Mouse (Mus musculus) midbrain, embryonic 13.5 days (tissue): ENCODE results near the gene Exosc3. TPM values are rescaled to one million over a fixed set of nuclear protein-coding genes. Genes with fewer than 3 reads are reported as not detected.
A peak's percentile ranks its signal among the peaks of the same experiment; 100 is the strongest.

Experiments
- ATAC-seq: fragments of 200-750 bp; cut with Nextera tagmentation; 2 replicates; pipeline ENCODE4 v1.8.0; 2017; ENCODE audit warnings: mild to moderate bottlenecking, moderate TSS enrichment, moderate library complexity
- H3K27ac ChIP-seq: fragments of 300-500 bp; sonication (generic); 2 replicates; pipeline ENCODE4 v1.5.1; 2015; ENCODE audit warnings: inconsistent platforms, mild to moderate bottlenecking, moderate library complexity
- H3K27me3 ChIP-seq: fragments of 300-500 bp; sonication (generic); 2 replicates; pipeline ENCODE4 v1.6.1; 2015; ENCODE audit warnings: mild to moderate bottlenecking, inconsistent platforms
- H3K36me3 ChIP-seq: fragments of 300-500 bp; sonication (generic); 2 replicates; pipeline ENCODE4 v1.6.1; 2015; ENCODE audit warnings: mild to moderate bottlenecking, inconsistent platforms
- H3K4me1 ChIP-seq: fragments of 300-500 bp; sonication (generic); replicated peaks from 2 replicates; pipeline ENCODE4 v1.6.1; 2015; ENCODE audit warnings: inconsistent platforms
- H3K4me2 ChIP-seq: fragments of 300-500 bp; sonication (generic); replicated peaks from 2 replicates; pipeline ENCODE4 v1.6.1; 2015; ENCODE audit warnings: moderate library complexity, mild to moderate bottlenecking, inconsistent platforms
- H3K4me3 ChIP-seq: fragments of 300-500 bp; sonication (generic); replicated peaks from 2 replicates; pipeline ENCODE4 v1.5.1; 2015; ENCODE audit warnings: mild to moderate bottlenecking, inconsistent platforms
- H3K9ac ChIP-seq: fragments of 300-500 bp; sonication (generic); replicated peaks from 2 replicates; pipeline ENCODE4 v1.6.1; 2015; ENCODE audit warnings: mild to moderate bottlenecking, inconsistent platforms
- H3K9me3 ChIP-seq: fragments of 300-500 bp; sonication (generic); 2 replicates; pipeline ENCODE4 v1.6.1; 2016; ENCODE audit warnings: mild to moderate bottlenecking, inconsistent platforms
- WGBS: fragments of 180-500 bp; shearing (Covaris S2); methylation state at CpG from one replicate; pipeline ENCODE4 v1.1.7; 2015; 5-methylcytosine and 5-hydroxymethylcytosine counted together
- polyA plus RNA-seq: library from polyadenylated mRNA; unstranded; fragments of >200 nt; fragmentation: Nextera tagmentation; extraction: Ambion mirVana; gene quantifications from 2 replicates; pipeline ENCODE4 v1.2.1, GENCODE M21; 2015

Gene Exosc3
- polyA plus RNA-seq, 1 experiment from 2014 or later, result 55.0 TPM

DNA sequence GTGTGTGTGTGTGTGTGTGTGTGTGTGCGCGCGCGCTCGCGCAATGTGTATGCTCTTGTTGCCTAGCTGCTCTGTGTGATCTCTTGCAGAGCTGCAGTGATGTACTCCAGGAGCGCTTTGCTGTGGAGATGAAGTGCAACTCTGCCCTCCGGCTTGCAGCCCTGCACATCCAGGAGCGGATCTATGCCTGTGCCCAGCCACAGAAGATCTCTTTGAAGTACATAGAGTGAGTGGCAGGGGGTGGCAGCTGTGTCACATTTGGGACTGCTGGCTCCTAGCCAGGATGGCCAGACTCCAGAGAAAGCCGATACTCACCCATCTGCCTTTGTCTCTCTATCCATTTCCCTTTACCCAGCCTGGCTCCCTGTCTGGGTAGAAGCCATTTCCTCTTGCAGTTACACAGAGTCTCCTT, 71.5 kb downstream of the Exosc3 start:
- no peak overlapping the region for H3K9ac ChIP-seq
- WGBS, result 74% methylated on average over 10 of the region's 10 CpGs

DNA sequence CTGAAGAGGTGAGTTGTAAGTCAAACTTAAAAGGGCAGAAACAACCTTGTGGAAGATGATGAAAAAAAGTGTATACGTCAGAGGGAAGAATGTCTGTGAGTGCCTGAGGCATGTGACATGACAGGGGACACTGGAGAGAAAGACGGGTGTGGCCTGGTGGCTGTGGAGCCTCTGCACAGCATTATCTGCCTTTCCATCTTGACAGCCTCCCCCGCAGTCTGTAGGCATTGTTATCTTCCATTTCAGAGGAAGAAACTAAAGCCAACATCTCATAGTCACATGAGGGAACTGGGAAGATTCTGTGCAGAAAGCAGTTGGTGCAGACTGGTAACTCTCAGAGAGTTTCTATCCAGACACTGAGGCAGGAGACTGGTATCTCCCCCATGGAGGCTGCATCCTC, 74.6 kb downstream of the Exosc3 start:
- ATAC-seq, result no peak
- no peaks in the 10 kb centered on the region for H3K36me3 ChIP-seq

More for the DNA sequence above, 71.5 kb downstream of the Exosc3 start:
- Histone ChIP-seq H3K36me3 (no peaks in the 10 kb centered on the region), H3K27ac (no peak overlapping the region; the same call in 1 of the 2 replicates), H3K27me3 (no peaks in the 10 kb centered on the region), H3K4me1 (peaks cover 6% of the 10 kb centered on the region; the same call in 1 of the 2 replicates), H3K4me3 (no peak overlapping the region), H3K4me2 (no peak overlapping the region), H3K9me3 (no peaks in the 10 kb centered on the region)
- ATAC-seq, result peak; percentile 93

More for the DNA sequence above, 74.6 kb downstream of the Exosc3 start:
- no peak overlapping the region for H3K4me3 ChIP-seq
- H3K9me3 ChIP-seq, result no peaks in the 10 kb centered on the region
- 88% methylated on average over 3 of the region's 3 CpGs for WGBS
- H3K9ac ChIP-seq, result no peak overlapping the region
- H3K27me3 ChIP-seq, result no peaks in the 10 kb centered on the region
- H3K4me1 ChIP-seq, result peaks cover 6% of the 10 kb centered on the region; the same call in 1 of the 2 replicates
- no peak overlapping the region for H3K27ac ChIP-seq
- H3K4me2 ChIP-seq, result no peak overlapping the region

Other genes with a start within 250 kb of the Exosc3 start
- 153 and 154 TPM in 2 replicates for gene Tomm5, start 234.6 kb downstream of the Exosc3 start, polyA plus RNA-seq
- 1.1 and 1.2 TPM in 2 replicates for gene Frmpd1, start 157.9 kb downstream of the Exosc3 start, polyA plus RNA-seq
- 21.9 and 23.1 TPM in 2 replicates for gene Trmt10b, start 45.6 kb downstream of the Exosc3 start, polyA plus RNA-seq
- gene Dcaf10, start 631 bp downstream of the Exosc3 start, polyA plus RNA-seq, result 7.6 and 8.7 TPM in 2 replicates
- gene Slc25a51, start 66.0 kb upstream of the Exosc3 start, polyA plus RNA-seq, result 73.7 and 76.5 TPM in 2 replicates
- gene Shb, start 189.7 kb upstream of the Exosc3 start, polyA plus RNA-seq, result 2.7 and 3.6 TPM in 2 replicates